Comparison of ENCODE assay signal across 9 mouse cellular contexts in the genomic region with DNA sequence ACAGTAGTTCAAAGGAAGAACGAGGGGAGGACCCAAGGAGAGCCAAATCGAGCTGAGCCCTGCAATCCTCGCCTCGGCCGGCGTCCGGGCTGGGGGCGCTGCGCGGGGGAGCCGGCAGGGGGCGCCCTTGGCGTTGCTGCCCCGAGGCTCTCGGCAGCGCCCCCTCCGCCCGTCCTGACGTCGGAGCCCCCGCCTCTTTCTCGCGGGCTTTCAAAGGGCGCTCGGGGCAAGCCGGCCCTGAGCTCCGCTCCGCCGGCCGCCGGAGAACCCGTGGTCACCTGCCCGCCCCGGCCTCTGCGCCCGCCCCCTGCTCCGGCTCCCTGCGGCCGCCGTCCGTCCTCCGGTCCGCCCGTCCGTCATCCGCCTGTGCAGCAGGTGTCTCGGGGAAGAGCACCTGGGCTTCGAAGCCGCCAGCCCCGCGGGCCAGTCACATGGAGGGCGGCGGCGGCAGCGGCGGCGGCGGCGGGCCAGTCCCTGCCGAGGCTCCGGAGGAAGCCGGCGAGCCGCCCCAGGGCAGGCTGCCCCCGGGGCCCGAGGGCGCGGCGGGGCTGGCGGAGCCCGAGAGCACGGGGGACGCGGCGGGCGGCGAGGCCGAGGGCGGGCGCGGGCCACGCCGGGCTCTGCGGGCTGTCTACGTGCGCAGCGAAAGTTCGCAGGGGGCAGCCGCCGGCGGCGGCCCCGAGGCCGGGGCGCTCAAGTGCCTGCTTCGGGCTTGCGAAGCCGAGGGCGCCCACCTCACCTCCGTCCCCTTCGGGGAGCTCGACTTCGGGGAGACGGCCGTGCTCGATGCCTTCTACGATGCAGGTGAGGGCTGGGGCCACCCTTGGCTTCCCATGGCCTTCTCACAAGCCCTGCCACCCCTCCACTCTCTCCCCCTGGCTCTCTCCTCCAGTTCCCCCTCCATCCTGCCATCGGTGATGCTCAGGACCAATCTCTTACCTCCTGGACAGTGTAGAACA. TPM values are rescaled to one million over a fixed set of nuclear protein-coding genes. Genes with fewer than 3 reads are reported as not detected.
DNase-seq lines count a peak whose midpoint lies in the region; ATAC-seq and TF ChIP-seq lines count a peak whose summit lies in the region.
"Had no signal": no experiment of that assay in that cellular context is flagged by ENCODE, and none has a peak within 500 bp of the region (broad histone marks: within the 10 kb centered on the region; RNA-seq: fewer than 3 reads in every experiment).

TSS of gene Map3k15 (plus strand) at position 432 of the 959 bp plus-strand sequence.

- H3K9me3 ChIP-seq in intestine, postnatal 0 days (ENCODE audit: control insufficient read depth): no peaks in the 10 kb centered on the region
- no peaks in the 10 kb centered on the region for H3K9me3 ChIP-seq in liver, embryonic 12.5 days (replicated peaks)
- H3K9me3 ChIP-seq: G1E had no signal

- ATAC-seq in intestine, postnatal 0 days: peak; percentile 90
- peak; percentile 81 for ATAC-seq in liver, embryonic 12.5 days
- peak; percentile 73 for ATAC-seq in monocyte, adult 5-6 weeks (replicated peaks; ENCODE audit: insufficient number of reproducible peaks, low FRiP score, low TSS enrichment, poor library complexity, severe bottlenecking)

- no peaks in the 10 kb centered on the region for H3K4me1 ChIP-seq in intestine, postnatal 0 days (replicated peaks; ENCODE audit: control insufficient read depth, insufficient read depth, low read length)
- no peaks in the 10 kb centered on the region for H3K4me1 ChIP-seq in liver, embryonic 12.5 days

- H3K27ac ChIP-seq in intestine, postnatal 0 days (ENCODE audit: low read depth, low read length): no peak within 1 kb of the TSS
- no peak within 1 kb of the TSS for H3K27ac ChIP-seq in liver, embryonic 12.5 days

- H3K4me3 ChIP-seq in intestine, postnatal 0 days (ENCODE audit: low read depth, low read length): peak within 1 kb of the TSS; percentile 36
- H3K4me3 ChIP-seq in liver, embryonic 12.5 days: peak within 1 kb of the TSS; percentile 54

- no peaks in the 10 kb centered on the region for H3K27me3 ChIP-seq in intestine, postnatal 0 days (replicated peaks; ENCODE audit: control insufficient read depth, insufficient read depth, low read length)
- peaks cover 26% of the 10 kb centered on the region for H3K27me3 ChIP-seq in liver, embryonic 12.5 days (replicated peaks)

- no peak within 1 kb of the TSS for H3K9ac ChIP-seq in intestine, postnatal 0 days (ENCODE audit: low read depth, low read length)
- peak within 1 kb of the TSS; percentile 55 for H3K9ac ChIP-seq in liver, embryonic 12.5 days

- peak; percentile 29 for DNase-seq in layer of hippocampus, adult 11-12 months (ENCODE audit: low spot score)
- DNase-seq in layer of hippocampus, postnatal 36 days: no peak
- DNase-seq in embryo, embryonic 9.5 days (ENCODE audit: extremely low spot score): peak; percentile 43
- DNase-seq in heart, adult 18-20 months: peak; percentile 36 to 42
- DNase-seq in spleen, postnatal 4 days (ENCODE audit: low spot score in 2 of 2): peak; percentile 50 to 85

- H3K36me3 ChIP-seq in intestine, postnatal 0 days (ENCODE audit: control insufficient read depth, insufficient read depth): no peaks in the 10 kb centered on the region
- no peaks in the 10 kb centered on the region for H3K36me3 ChIP-seq in liver, embryonic 12.5 days
- H3K36me3 ChIP-seq: G1E had no signal

- H3K4me2 ChIP-seq in intestine, postnatal 0 days (replicated peaks; ENCODE audit: low read depth): peak within 1 kb of the TSS; percentile 73
- peak within 1 kb of the TSS; percentile 79 for H3K4me2 ChIP-seq in liver, embryonic 12.5 days

- peak; percentile 83 for TF ChIP-seq CTCF in intestine, postnatal 0 days (IDR thresholded peaks at IDR 0.05; ENCODE audit: low read depth)

- WGBS in intestine, postnatal 0 days: 34% methylated on average over 58 of the region's 108 CpGs
- WGBS in liver, embryonic 12.5 days (ENCODE audit: insufficient replicate concordance): 13% methylated on average over 59 of the region's 108 CpGs

RNA-seq across cellular contexts. Expression of gene Map3k15, which starts in this region (rescaled TPM):
- total RNA-seq in layer of hippocampus, postnatal 36 days (2021): 1 to 10 TPM; 1.8 TPM
- total RNA-seq in heart, adult 18-20 months (2021): 1 to 10 TPM in 1 of 2 experiments, under 1 TPM in 1; 0.77 to 1.3 TPM
- polyA plus RNA-seq in intestine, postnatal 0 days (2015; fragmentation: Nextera tagmentation; extraction: Ambion mirVana): 0.10 and 0.20 TPM in 2 replicates
- polyA plus RNA-seq in liver, embryonic 12.5 days (2016; fragmentation: Nextera tagmentation; extraction: Ambion mirVana): 0.26 and 0.28 TPM in 2 replicates
- 14.9 to 24.4 TPM (median 18.0 TPM) in 3 replicates for total RNA-seq in monocyte, adult 5-6 weeks (2017)
- polyA plus RNA-seq: G1E had no signal

Comparison
In these comparisons a context has a peak if more than half of its experiments do, and no peak if none do; other contexts are left out.
1. DNase-seq: peak in layer of hippocampus, adult 11-12 months (single experiment), embryo, embryonic 9.5 days (single experiment), heart, adult 18-20 months (2 of 2) and spleen, postnatal 4 days (2 of 2); none in layer of hippocampus, postnatal 36 days (0 of 2).
2. Peak in ATAC-seq, H3K4me3 ChIP-seq and H3K4me2 ChIP-seq in intestine, postnatal 0 days; RNA of the gene not detected or under 1 TPM.
3. Peak in ATAC-seq, H3K4me3 ChIP-seq, H3K9ac ChIP-seq and H3K4me2 ChIP-seq in liver, embryonic 12.5 days; RNA of the gene not detected or under 1 TPM.
4. Peak in every context shown above with its lines, with median percentiles within 50 percentile points of each other: ATAC-seq.